Mouse (Mus musculus) large intestine, adult 2 months (tissue): Measurements from ENCODE around the gene Nfkbib. TPM values are rescaled to one million over a fixed set of nuclear protein-coding genes. Genes with fewer than 3 reads are reported as not detected.

Experiments used
- DNase-seq: peaks from one replicate; pipeline ENCODE4 v3.0.0-alpha.2; 2012; ENCODE audit warnings: low read depth, low spot score
- WGBS: fragments of 180-500 bp; shearing (Covaris S2); methylation state at CpG from one replicate; pipeline ENCODE4 v1.1.7; 2018; 5-methylcytosine and 5-hydroxymethylcytosine counted together
- polyA plus RNA-seq: library from polyadenylated mRNA; depleted of rRNA; stranded (reverse); fragments of >200 nt; gene quantifications from 2 replicates; pipeline ENCODE4 v1.2.3, GENCODE M21; 2012

The Nfkbib gene
- polyA plus RNA-seq, 1 experiment = 56.7 TPM

DNA sequence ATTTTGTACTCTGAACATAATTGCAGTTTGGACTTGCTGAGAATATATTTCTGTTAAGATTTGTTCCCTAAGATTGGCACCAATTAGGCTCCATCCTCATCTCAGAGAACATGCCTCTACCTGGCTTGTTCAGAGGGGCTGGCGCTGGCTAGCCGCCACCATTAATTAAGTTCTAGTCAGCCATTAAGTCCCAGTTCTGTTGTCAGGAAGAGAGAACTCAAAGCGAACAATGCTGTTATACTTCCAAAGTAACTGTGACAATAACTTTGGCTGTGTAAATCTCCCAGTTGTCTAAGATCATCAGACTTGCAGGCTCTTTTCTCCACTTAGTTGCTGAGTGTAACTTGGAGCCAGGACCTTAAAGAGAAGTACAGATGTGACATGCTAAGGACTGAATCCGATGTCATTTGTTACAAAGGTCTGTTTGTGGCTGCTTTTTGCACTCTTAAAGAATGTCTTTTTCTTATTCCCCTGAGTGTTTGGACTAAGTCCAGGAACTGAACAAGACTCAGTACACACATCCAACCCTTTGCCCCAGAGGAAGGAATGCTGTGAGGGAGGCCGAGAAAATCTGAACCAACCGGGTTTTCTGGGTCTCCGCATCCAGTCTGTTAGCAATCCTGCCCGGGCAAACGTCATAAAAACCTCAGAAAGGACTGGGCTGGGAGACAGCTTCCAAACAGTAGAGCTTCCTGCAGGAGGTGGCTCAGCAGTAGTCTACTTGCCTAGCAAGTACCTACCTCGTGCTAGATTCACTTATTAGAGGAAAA lies 34.8 kb upstream of the Nfkbib start:
- DNase-seq = no peak
- 8% methylated on average over 10 of the region's 10 CpGs for WGBS

- 12% methylated on average over 3 of the region's 3 CpGs for WGBS
- DNase-seq = no peak
Measured at GRCm38 (mm10) chr7:28801451-28801850, 34.1 kb upstream of the Nfkbib start.

- 91% methylated on average over 9 of the region's 9 CpGs for WGBS
- DNase-seq = no peak
Measured at GRCm38 (mm10) chr7:28799994-28800393, 32.7 kb upstream of the Nfkbib start.

DNA sequence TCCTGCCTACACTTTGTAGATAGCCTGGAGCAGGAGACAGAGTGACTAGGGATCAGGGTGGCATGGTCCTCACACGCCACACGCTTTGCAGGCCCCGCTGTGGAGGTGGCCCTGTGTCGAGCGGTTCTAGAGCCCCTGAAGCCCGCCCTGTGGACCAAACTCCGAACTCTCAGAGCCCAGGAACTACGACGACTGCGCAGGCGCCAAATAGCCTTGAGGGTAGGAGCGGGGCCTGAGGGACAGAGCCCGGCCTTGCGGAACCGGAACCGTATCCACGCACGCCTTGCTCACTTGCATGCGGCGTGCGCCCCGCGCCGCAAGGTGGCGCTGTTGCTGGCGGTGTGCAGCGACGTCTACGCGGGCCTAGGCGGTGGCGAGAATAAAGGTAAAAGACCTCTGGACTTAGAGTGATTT lies 29.3 kb upstream of the Nfkbib start:
- 11% methylated on average over 32 of the region's 32 CpGs for WGBS
- peak; percentile 58 for DNase-seq

- WGBS = 66% methylated on average over 15 of the region's 15 CpGs
- no peak for DNase-seq
Measured at GRCm38 (mm10) chr7:28795832-28796231, 28.5 kb upstream of the Nfkbib start.

DNA sequence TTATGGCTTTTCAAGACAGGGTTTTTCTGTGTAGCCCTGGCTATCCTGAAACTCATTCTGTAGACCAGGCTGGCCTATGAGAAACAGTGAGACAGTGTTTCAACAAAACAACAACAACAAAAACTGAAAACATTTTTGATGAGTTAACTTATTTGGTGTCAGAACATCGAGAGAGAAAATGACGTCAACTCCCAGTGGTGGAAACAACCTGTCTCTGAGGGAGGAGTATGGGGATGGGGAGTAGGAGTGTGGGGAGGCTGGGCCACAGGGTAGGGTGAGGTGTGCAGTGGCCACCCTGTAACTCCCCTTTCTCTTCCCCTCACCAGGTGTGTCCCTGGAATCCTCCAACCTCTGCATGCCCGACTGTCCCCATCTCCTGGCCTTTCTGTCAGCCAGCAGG lies 27.2 kb upstream of the Nfkbib start:
- DNase-seq = no peak
- WGBS = 73% methylated on average over 3 of the region's 3 CpGs

DNA sequence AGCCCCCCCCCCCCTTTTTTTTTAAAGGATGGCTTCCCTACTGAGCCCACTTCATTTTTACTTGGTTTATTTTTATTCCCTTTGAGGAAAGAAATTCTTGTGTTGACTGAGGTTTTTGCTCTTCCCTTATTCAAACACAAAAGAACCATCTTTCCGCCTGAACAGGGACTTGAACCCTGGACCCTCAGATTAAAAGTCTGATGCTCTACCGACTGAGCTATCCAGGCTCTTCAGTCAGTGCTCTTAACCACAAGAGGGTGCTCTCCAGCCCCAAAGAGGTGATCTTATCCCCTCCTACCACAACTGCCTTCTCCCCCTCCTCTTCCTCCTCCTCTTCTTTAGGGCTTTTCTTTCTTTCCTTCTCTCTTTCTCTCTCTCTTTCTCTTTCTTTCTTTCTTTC lies 26.5 kb upstream of the Nfkbib start:
- WGBS = 30% methylated on average over 2 of the region's 2 CpGs
- no peak for DNase-seq

GRCm38 (mm10) chr7:28792391-28793185 lies 25.3 kb upstream of the Nfkbib start:
- no peak for DNase-seq
- 74% methylated on average over 14 of the region's 14 CpGs for WGBS

GRCm38 (mm10) chr7:28791706-28792105 lies 24.4 kb upstream of the Nfkbib start:
- no peak for DNase-seq

DNA sequence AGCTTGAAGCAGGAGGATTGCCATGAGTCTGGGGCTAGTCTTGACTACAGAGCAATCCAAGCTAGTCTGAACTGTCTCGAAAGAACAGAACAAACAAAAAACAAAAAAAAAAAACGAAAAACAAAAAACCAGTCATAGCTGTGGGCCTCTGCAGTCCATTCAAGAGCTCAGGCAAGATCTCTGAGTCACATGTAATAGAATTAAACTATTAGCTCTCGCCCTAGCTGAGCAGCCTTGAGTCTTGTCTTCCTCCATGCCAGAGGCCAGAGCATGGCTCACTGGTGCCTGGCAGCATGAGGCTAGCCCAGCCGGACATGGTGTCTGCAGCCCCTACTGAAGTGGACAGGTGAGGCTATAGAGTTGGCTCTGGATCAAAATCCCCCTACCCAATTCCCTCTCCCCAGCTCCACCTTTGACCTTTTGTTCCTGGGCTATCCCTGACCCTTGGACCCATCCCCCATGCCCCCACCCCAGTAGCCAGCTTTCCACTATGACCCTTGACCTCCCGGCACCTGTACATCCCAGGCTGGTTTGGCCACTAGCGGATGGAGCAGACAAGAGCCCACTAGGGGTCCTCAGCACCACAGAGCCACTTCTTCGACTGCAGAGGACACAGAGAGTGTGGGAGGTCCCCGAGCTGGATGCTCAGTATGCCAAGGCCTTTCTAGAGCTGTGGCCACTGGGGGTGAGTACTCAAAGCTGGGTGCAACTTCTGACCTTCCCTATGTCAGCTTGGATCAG lies 22.9 kb upstream of the Nfkbib start:
- 59% methylated on average over 8 of the region's 8 CpGs for WGBS
- DNase-seq = no peak

DNA sequence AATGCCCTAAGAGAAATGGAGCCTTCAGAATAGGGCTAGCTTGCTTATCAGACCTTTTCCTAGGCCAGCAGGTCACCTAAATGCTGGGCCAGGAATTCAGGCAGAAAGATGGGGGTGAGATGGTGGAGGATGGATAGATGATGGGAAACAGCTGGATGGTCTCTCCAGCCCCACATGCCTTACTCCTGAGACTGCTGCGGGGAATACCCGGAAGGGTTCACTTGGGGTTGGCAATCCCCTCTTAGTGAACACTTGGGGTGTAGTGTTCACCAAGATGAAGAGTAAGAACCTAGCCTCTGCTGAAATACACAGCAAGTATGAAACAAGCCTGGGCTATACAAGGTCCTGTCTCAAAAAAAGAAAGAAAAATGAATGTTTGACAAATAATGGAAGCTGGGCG lies 21.9 kb upstream of the Nfkbib start:
- 67% methylated on average over 3 of the region's 3 CpGs for WGBS

DNA sequence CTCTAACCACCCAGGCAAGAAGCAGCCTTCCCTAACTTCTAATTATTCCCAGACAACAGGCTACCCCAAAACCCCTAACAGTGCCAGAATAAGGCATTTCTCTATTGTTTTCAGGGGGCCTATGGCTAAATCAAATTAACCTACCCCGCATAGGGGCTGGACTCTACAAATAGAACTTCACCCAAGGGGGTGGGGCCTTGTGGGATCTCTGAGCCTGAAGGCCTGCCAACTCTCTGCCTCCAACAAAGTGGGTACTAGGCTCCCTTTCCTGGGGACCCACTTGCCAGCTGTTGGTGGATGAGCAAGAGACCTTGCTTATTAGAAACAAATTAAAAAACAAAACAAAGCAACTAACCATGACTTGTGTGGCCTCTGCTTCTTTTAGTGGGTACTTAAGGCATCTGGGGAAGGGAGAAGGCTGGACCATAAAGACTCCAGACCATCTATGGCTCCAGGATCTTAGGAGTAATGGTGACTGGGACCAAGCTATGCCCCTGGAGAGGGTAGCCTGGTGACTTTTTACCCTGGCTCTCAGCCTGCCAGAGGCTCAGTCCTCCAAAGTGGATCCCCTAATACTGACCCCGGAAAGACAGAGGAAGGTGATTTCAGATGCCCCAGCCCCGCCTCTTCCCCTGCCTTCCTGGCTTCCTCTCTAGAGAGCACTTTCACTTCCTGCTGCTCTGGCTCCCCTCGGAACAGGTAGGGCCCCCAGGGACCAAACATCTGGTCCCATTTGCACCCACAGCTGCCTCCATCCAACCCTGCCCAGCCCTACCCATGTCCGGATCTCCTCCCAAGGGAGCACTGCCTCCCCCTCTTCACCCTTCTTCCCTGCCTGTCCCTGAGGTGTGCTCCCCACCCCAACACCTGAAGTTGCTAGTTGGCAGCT lies 21.2 kb upstream of the Nfkbib start, which contains the start of gene Rinl:
TSS of gene Rinl (plus strand) at position 663 of the 889 bp plus-strand sequence.
- no peak for DNase-seq
- WGBS = 42% methylated on average over 5 of the region's 5 CpGs

More for the DNA sequence above, 21.9 kb upstream of the Nfkbib start:
- no peak for DNase-seq

DNA sequence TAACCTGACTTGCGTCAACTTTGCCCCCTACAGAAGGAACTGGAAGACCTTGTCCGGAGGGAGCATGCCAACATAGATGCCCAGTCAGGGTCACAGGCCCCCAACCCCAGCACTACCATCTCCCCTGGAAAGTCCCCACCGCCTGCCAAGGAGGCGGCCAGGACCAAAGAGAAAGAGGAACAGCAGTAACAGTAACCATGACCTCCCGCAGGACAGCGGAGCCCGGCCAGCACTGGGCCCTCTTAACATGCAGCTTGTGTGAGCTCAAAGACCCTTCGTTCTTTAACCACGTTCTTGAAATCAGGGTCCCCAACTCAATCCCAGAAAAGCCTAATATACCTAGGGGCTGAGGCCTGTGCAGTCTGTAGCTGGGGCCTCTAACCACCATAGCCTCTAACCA lies 20.6 kb upstream of the Nfkbib start:
- no peak for DNase-seq
- 93% methylated on average over 9 of the region's 9 CpGs for WGBS

DNA sequence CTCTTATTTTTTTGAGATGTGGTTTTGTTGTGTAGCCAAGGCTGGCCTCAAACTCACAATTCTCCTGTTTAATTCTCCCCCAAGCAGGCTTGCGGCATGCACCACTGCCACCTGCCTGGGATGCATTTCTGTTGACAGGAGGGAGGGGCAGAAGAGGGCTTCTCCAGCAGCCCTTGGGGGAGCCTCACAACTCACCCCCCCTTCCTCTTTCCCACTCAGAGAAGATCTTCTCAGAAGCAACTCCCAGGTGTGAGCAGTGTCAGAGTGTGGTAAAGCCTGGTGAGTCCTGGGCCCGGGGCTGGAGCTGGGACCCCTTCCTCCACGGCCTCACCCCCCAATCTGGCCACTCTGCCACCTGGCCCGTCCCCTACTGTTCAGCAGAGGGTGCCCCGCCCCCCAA lies 17.8 kb upstream of the Nfkbib start:
- no peak for DNase-seq
- 83% methylated on average over 5 of the region's 5 CpGs for WGBS

DNA sequence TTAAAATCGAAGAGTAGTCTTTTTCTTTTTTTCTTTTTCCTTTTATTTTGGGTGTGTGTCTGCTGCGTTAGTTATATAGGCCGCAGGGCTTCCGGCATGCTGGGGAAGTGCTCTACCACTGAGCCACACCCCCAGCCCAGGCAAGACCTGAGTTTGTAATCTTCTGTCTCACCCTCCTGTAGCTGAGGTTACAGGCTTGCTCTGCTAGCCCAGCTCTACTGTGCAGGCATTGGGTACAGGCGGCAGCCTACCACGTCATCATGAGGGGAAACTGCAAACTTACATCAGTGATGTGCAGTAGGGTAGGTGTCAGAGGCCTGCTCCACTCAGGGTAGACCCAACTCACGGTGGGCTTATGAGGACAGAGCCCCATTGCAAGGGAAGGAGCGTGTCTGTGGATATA lies 13.9 kb upstream of the Nfkbib start:
- DNase-seq = no peak
- WGBS = 84% methylated on average over 8 of the region's 8 CpGs

GRCm38 (mm10) chr7:28780857-28781256 lies 13.5 kb upstream of the Nfkbib start:
- 71% methylated on average over 7 of the region's 7 CpGs for WGBS
- DNase-seq = no peak

GRCm38 (mm10) chr7:28780067-28780658 lies 12.9 kb upstream of the Nfkbib start:
- 24% methylated on average over 6 of the region's 6 CpGs for WGBS
- peak; percentile 84 for DNase-seq

GRCm38 (mm10) chr7:28778825-28779224 lies 11.5 kb upstream of the Nfkbib start:
- 83% methylated on average over 9 of the region's 9 CpGs for WGBS
- no peak for DNase-seq

- no peak for DNase-seq
- WGBS = 91% methylated on average over 7 of the region's 7 CpGs
Measured at GRCm38 (mm10) chr7:28775129-28775528, 7.8 kb upstream of the Nfkbib start.
